ENCODE assay signal across 8 mouse cellular contexts in the genomic region with DNA sequence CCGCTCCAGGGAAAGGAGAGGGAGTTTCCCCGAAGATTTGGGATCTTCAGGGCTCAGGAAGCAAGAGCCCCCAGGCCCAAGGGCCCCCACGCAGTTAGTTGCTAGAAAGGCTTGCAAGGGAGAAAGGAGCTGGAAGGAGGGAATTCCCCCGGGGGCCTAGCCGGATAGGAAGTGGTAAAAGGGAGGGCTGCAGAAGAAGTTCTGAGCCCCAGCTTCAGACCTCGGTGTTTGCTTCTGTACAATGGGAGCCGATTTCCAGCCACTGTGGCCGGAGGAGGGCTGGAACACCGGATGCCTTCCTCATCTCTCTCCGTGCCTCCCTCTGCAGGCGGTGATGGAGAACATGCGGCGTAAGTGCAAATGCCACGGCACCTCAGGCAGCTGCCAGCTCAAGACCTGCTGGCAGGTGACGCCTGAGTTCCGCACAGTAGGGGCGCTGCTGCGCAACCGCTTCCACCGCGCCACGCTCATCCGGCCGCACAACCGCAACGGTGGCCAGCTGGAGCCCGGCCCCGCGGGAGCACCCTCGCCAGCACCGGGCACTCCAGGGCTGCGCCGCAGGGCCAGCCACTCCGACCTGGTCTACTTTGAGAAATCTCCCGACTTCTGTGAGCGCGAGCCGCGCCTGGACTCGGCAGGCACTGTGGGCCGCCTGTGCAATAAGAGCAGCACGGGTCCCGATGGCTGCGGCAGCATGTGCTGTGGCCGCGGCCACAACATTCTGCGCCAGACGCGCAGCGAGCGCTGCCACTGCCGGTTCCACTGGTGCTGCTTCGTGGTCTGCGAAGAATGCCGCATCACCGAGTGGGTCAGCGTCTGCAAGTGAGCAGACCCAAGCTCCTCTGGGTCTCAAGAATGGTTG. TPM values are rescaled to one million over a fixed set of nuclear protein-coding genes. Genes with fewer than 3 reads are reported as not detected.
DNase-seq lines count a peak whose midpoint lies in the region; ATAC-seq and TF ChIP-seq lines count a peak whose summit lies in the region.

No protein-coding gene starts in this region.

- H3K36me3 ChIP-seq in CH12.LX (replicated peaks in 1 of 2; ENCODE audit: control insufficient read depth in 1 of 2, insufficient read depth in 1 of 2, low read length in 1 of 2): peaks cover 0 to 61% of the 10 kb centered on the region in 2 experiments
- H3K36me3 ChIP-seq in forebrain, embryonic 11.5 days (ENCODE audit: control insufficient read depth, insufficient read depth, low read length): no peaks in the 10 kb centered on the region

- dilution Hi-C loops in CH12.LX (cut with MboI; ENCODE audit: extremely low pct_ligation_motif_present, extremely low pct_unique_long_range_greater_than_20kb, low sequenced_read_pairs): no loop called here

- in situ Hi-C loops in CH12.LX (cut with MboI; ENCODE audit: low pct_ligation_motif_present, low pct_unique_long_range_greater_than_20kb, low sequenced_read_pairs): no loop called here

- no peak; the same call in none of the 2 replicates for TF ChIP-seq RAD21 in CH12.LX (IDR thresholded peaks at IDR 0.05; ENCODE audit: low read depth, low read length)

- peaks cover 37 to 92% of the 10 kb centered on the region in 2 experiments for H3K4me1 ChIP-seq in CH12.LX (ENCODE audit: control insufficient read depth in 1 of 2, insufficient read depth in 2 of 2)
- 0 out of 2 replicates have a peak, but pooled peaks cover 2% of the 10 kb centered on the region for H3K4me1 ChIP-seq in bone marrow macrophage, adult 2 months (ENCODE audit: control insufficient read depth, insufficient read depth, low read length)
- H3K4me1 ChIP-seq in forebrain, embryonic 11.5 days (replicated peaks; ENCODE audit: control insufficient read depth, insufficient read depth, low read length): peaks cover 35% of the 10 kb centered on the region

- peak; percentile 53 for ATAC-seq in forebrain, embryonic 11.5 days (replicated peaks; ENCODE audit: low FRiP score)

- TF ChIP-seq EP300 in CH12.LX (IDR thresholded peaks at IDR 0.05; ENCODE audit: low read length): peak; percentile 63

- no peaks in the 10 kb centered on the region for H3K27me3 ChIP-seq in CH12.LX (replicated peaks)
- H3K27me3 ChIP-seq in forebrain, embryonic 11.5 days (ENCODE audit: control insufficient read depth, insufficient read depth, low read length): peaks cover 95% of the 10 kb centered on the region

- TF ChIP-seq POLR2A in CH12.LX (IDR thresholded peaks at IDR 0.05; ENCODE audit: low read depth, low read length): peak; percentile 59
- TF ChIP-seq POLR2A in bone marrow macrophage, adult 2 months (IDR thresholded peaks at IDR 0.05; ENCODE audit: borderline replicate concordance, low read depth, low read length): no peak

- H3K9ac ChIP-seq in CH12.LX (ENCODE audit: insufficient read depth, low read depth): peak overlapping the region; percentile 62
- H3K9ac ChIP-seq in forebrain, embryonic 11.5 days (ENCODE audit: low read length): peak overlapping the region; percentile 41

- WGBS in forebrain, embryonic 11.5 days: under 1% methylated on average over 57 of the region's 57 CpGs

- peaks cover 7% of the 10 kb centered on the region; the same call in 1 of the 2 replicates for H3K79me2 ChIP-seq in CH12.LX (replicated peaks; ENCODE audit: control insufficient read depth, extremely low read depth, insufficient read depth, poor library complexity, severe bottlenecking)

- peak overlapping the region; percentile 91 for H3K27ac ChIP-seq in CH12.LX (ENCODE audit: insufficient read depth, low read depth)
- H3K27ac ChIP-seq in bone marrow macrophage, adult 2 months (ENCODE audit: insufficient read depth, low read depth, low read length): no peak overlapping the region
- H3K27ac ChIP-seq in forebrain, embryonic 11.5 days (ENCODE audit: low read depth, low read length): no peak overlapping the region

- DNase-seq in CH12.LX (ENCODE audit: extremely low read depth): peak; percentile 81
- DNase-seq in forebrain, embryonic 11.5 days (ENCODE audit: low spot score): peak; percentile 83
- DNase-seq in heart, postnatal 10 days: peak; percentile 85 to 86
- peak; percentile 82 to 90 for DNase-seq in kidney, postnatal 36 days
- DNase-seq in lung, postnatal 14 days: peak; percentile 78
- DNase-seq in ovary, postnatal 36 days (ENCODE audit: low spot score): peak; percentile 81
- peak; percentile 79 for DNase-seq in thymus, postnatal 0 days (ENCODE audit: low spot score)

- peak overlapping the region; percentile 84 for H3K4me2 ChIP-seq in CH12.LX (ENCODE audit: insufficient read depth, low read depth, poor library complexity, severe bottlenecking)
- H3K4me2 ChIP-seq in forebrain, embryonic 11.5 days (ENCODE audit: low read depth, low read length, severe bottlenecking): peak overlapping the region; percentile 74

- no peaks in the 10 kb centered on the region for H3K9me3 ChIP-seq in CH12.LX (replicated peaks; ENCODE audit: low read length)
- no peaks in the 10 kb centered on the region for H3K9me3 ChIP-seq in forebrain, embryonic 11.5 days (ENCODE audit: control insufficient read depth, low read length)

- peak overlapping the region; percentile 47 to 57 (median 57) for H3K4me3 ChIP-seq in CH12.LX (replicated peaks in 1 of 3; ENCODE audit: low read depth in 2 of 3, low read length in 2 of 3, poor library complexity in 1 of 3)
- peak overlapping the region; percentile 42 for H3K4me3 ChIP-seq in bone marrow macrophage, adult 2 months (ENCODE audit: insufficient read depth, low read length)
- peak overlapping the region; percentile 36 for H3K4me3 ChIP-seq in forebrain, embryonic 11.5 days (ENCODE audit: low read depth, low read length)

- intact Hi-C loops in heart, postnatal 10 days (cut with DNase I): no loop called here

- peak in 1 of 2 experiments; percentile 73; a peak in 2 of 4 replicates for TF ChIP-seq CTCF in CH12.LX (conservative IDR thresholded peaks at IDR 0.05 in 1 of 2, IDR thresholded peaks at IDR 0.05 in 1 of 2; ENCODE audit: low read depth in 2 of 2, low read length in 2 of 2)
- TF ChIP-seq CTCF in bone marrow macrophage, adult 2 months (IDR thresholded peaks at IDR 0.05; ENCODE audit: low read depth, low read length): no peak

TF ChIP-seq in CH12.LX, 34 proteins besides CTCF, POLR2A, EP300 and RAD21 (continues in another document):
- TF ChIP-seq CHD2 (IDR thresholded peaks at IDR 0.05; ENCODE audit: low read length) (peak; percentile 32), NELFE (IDR thresholded peaks at IDR 0.05; ENCODE audit: low read depth, low read length) (0 out of 2 replicates have a peak, but pooled peaks have one; percentile 23), PAX5 (IDR thresholded peaks at IDR 0.05; ENCODE audit: low read length) (no peak), JUND (conservative IDR thresholded peaks at IDR 0.05; ENCODE audit: low read depth, low read length) (no peak), ZMIZ1 (IDR thresholded peaks at IDR 0.05; ENCODE audit: low read depth, low read length) (no peak; the same call in 1 of the 2 replicates), NRF1 (IDR thresholded peaks at IDR 0.05; ENCODE audit: low read depth, low read length) (peak; percentile 56), USF2 (conservative IDR thresholded peaks at IDR 0.05; ENCODE audit: low read depth, low read length) (no peak), CHD1 (IDR thresholded peaks at IDR 0.05; ENCODE audit: low read depth, low read length) (no peak), ZC3H11A (IDR thresholded peaks at IDR 0.05; ENCODE audit: low read depth, low read length) (no peak), UBTF (IDR thresholded peaks at IDR 0.05; ENCODE audit: low read depth, low read length) (peak; percentile 96), SMC3 (IDR thresholded peaks at IDR 0.05; ENCODE audit: low read depth, low read length) (no peak; the same call in 1 of the 2 replicates), MAZ (IDR thresholded peaks at IDR 0.05; ENCODE audit: low read depth, low read length) (0 out of 2 replicates have a peak, but pooled peaks have one; percentile 62)

RNA-seq across cellular contexts. Expression of a gene that starts 11.7 kb away (rescaled TPM):
- total RNA-seq in CH12.LX (2012; rRNA removed): 126 and 184 TPM in 2 replicates
- total RNA-seq in CH12.LX (2014; rRNA removed): 142 and 155 TPM in 2 replicates
- polyA plus RNA-seq in CH12.LX (2012; ENCODE audit: insufficient read length, low read depth): 170 and 187 TPM in 2 replicates
- polyA plus RNA-seq in bone marrow macrophage, adult 2 months (2012; ENCODE audit: insufficient read depth, insufficient read length, missing spikeins): not detected in 2 replicates
- polyA plus RNA-seq in forebrain, embryonic 11.5 days (2014; fragmentation: Nextera tagmentation; extraction: Ambion mirVana): 1.5 and 2.4 TPM in 2 replicates
- total RNA-seq in heart, postnatal 10 days (2021): not detected
- 1.6 and 1.9 TPM in 2 replicates for polyA plus RNA-seq in thymus, postnatal 0 days (2015; fragmentation: Nextera tagmentation; extraction: Ambion mirVana)

RNA-seq across cellular contexts. Expression of a gene that starts 31.3 kb away (rescaled TPM):
- total RNA-seq in CH12.LX (2012; rRNA removed): 3.4 and 3.5 TPM in 2 replicates
- 0.67 and 0.89 TPM in 2 replicates for total RNA-seq in CH12.LX (2014; rRNA removed)
- polyA plus RNA-seq in CH12.LX (2012; ENCODE audit: insufficient read length, low read depth): 1.6 and 1.7 TPM in 2 replicates
- polyA plus RNA-seq in bone marrow macrophage, adult 2 months (2012; ENCODE audit: insufficient read depth, insufficient read length, missing spikeins): 0.62 and 1.0 TPM in 2 replicates
- 7.0 and 8.5 TPM in 2 replicates for polyA plus RNA-seq in forebrain, embryonic 11.5 days (2014; fragmentation: Nextera tagmentation; extraction: Ambion mirVana)
- total RNA-seq in heart, postnatal 10 days (2021): under 1 TPM; 0.17 to 0.60 TPM
- 1.6 and 2.6 TPM in 2 replicates for polyA plus RNA-seq in thymus, postnatal 0 days (2015; fragmentation: Nextera tagmentation; extraction: Ambion mirVana)

RNA-seq across cellular contexts. Expression of a gene that starts 51.7 kb away (rescaled TPM):
- total RNA-seq in CH12.LX (2012; rRNA removed) (0.04 TPM in 1 of 2 replicates, not detected in the other), CH12.LX (2014; rRNA removed) (not detected in 2 replicates)
- polyA plus RNA-seq in CH12.LX (2012; ENCODE audit: insufficient read length, low read depth): 0.23 and 0.24 TPM in 2 replicates
- polyA plus RNA-seq in bone marrow macrophage, adult 2 months (2012; ENCODE audit: insufficient read depth, insufficient read length, missing spikeins): not detected in 2 replicates
- 1.2 and 1.4 TPM in 2 replicates for polyA plus RNA-seq in forebrain, embryonic 11.5 days (2014; fragmentation: Nextera tagmentation; extraction: Ambion mirVana)
- total RNA-seq in heart, postnatal 10 days (2021): under 1 TPM in 1 of 2 experiments, not detected in 1; 0.12 TPM
- not detected in 2 replicates for polyA plus RNA-seq in thymus, postnatal 0 days (2015; fragmentation: Nextera tagmentation; extraction: Ambion mirVana)

RNA-seq across cellular contexts. Expression of a gene that starts 54.0 kb away (rescaled TPM):
- 0.08 and 0.13 TPM in 2 replicates for total RNA-seq in CH12.LX (2012; rRNA removed)
- 0.09 TPM in 1 of 2 replicates, not detected in the other for total RNA-seq in CH12.LX (2014; rRNA removed)
- 0.12 TPM in 1 of 2 replicates, not detected in the other for polyA plus RNA-seq in CH12.LX (2012; ENCODE audit: insufficient read length, low read depth)
- polyA plus RNA-seq in bone marrow macrophage, adult 2 months (2012; ENCODE audit: insufficient read depth, insufficient read length, missing spikeins): not detected in 2 replicates
- 0.39 TPM in 1 of 2 replicates, not detected in the other for polyA plus RNA-seq in forebrain, embryonic 11.5 days (2014; fragmentation: Nextera tagmentation; extraction: Ambion mirVana)
- 1 to 10 TPM; 1.7 to 2.1 TPM for total RNA-seq in heart, postnatal 10 days (2021)
- 0.16 TPM in 1 of 2 replicates, not detected in the other for polyA plus RNA-seq in thymus, postnatal 0 days (2015; fragmentation: Nextera tagmentation; extraction: Ambion mirVana)

Comparison
In these comparisons a context has a peak if more than half of its experiments do, and no peak if none do; other contexts are left out.
1. RNA of a gene that starts 11.7 kb away (polyA plus RNA-seq): 170 to 187 TPM in CH12.LX; 1.6 to 1.9 TPM in thymus, postnatal 0 days, 1.5 to 2.4 TPM in forebrain, embryonic 11.5 days and not detected in bone marrow macrophage, adult 2 months; every median in the first group is over 10 times any median in the second.
2. Peak in every context shown above with its lines, with median percentiles within 50 percentile points of each other: DNase-seq and H3K4me3 ChIP-seq.